Mouse (Mus musculus) G1E (cell line): ENCODE measurements around the gene Crtc1. TPM values are rescaled to one million over a fixed set of nuclear protein-coding genes. Genes with fewer than 3 reads are reported as not detected.

Experiments
- ATAC-seq: 2 replicates; pipeline ENCODE4 v1.8.0; 2016; ENCODE audit warnings: mild to moderate bottlenecking; ENCODE audit not compliant: insufficient number of reproducible peaks, poor library complexity, low FRiP score, severe bottlenecking; ENCODE audit errors: extremely low read depth
- DNase-seq: peaks from one replicate; pipeline ENCODE4 v3.0.0; 2012; ENCODE audit warnings: low spot score
- H3K27me3 ChIP-seq: 2 replicates; pipeline ENCODE4 v1.6.1; 2012; ENCODE audit warnings: mild to moderate bottlenecking, low read length, inconsistent platforms; ENCODE audit not compliant: insufficient read depth
- H3K36me3 ChIP-seq: replicated peaks from 2 replicates; pipeline ENCODE3; 2012; ENCODE audit warnings: mild to moderate bottlenecking, inconsistent platforms
- H3K4me1 ChIP-seq: 2 replicates; pipeline ENCODE4 v1.6.1; 2012; ENCODE audit warnings: low read depth, low read length, inconsistent platforms, mixed read lengths; ENCODE audit not compliant: insufficient read depth
- H3K4me3 ChIP-seq: 2 replicates; pipeline ENCODE4 v1.5.1; 2012; ENCODE audit warnings: low read depth, mild to moderate bottlenecking, inconsistent platforms, low read length, moderate library complexity, mixed read lengths
- H3K9me3 ChIP-seq: replicated peaks from 2 replicates; pipeline ENCODE4 v1.6.1; 2012; ENCODE audit warnings: inconsistent platforms
- CTCF ChIP-seq: IDR thresholded peaks from 2 replicates; pipeline ENCODE4 v1.5.1; 2012; ENCODE audit warnings: low read depth, low read length, inconsistent platforms, mixed read lengths
- GATA1 ChIP-seq: IDR thresholded peaks from 2 replicates; pipeline ENCODE4 v1.6.1; 2012; ENCODE audit warnings: borderline replicate concordance, low read length, inconsistent platforms, mixed read lengths
- GATA2 ChIP-seq: IDR thresholded peaks from 2 replicates; pipeline ENCODE4 v1.6.1; 2012; ENCODE audit warnings: low read depth, low read length, inconsistent platforms, borderline replicate concordance
- POLR2AphosphoS5 ChIP-seq: IDR thresholded peaks from 2 replicates; pipeline ENCODE4 v1.6.1; 2012; ENCODE audit warnings: low read depth, low read length, inconsistent platforms; ENCODE audit not compliant: insufficient replicate concordance
- TAL1 ChIP-seq: conservative IDR thresholded peaks from 2 replicates; pipeline ENCODE4 v1.6.1; 2012; ENCODE audit warnings: low read depth, low read length, inconsistent platforms, mixed read lengths
- polyA plus RNA-seq: library from polyadenylated mRNA; stranded (reverse); fragments of >175 nt; gene quantifications from 2 replicates; pipeline ENCODE4 v1.2.3, GENCODE M21; 2012
- total RNA-seq, 2 experiments: library from RNA; stranded (forward) in 1 of 2; stranded (reverse) in 1 of 2; fragments of 200-1000 nt in 1 of 2; fragments of >200 nt in 1 of 2; fragmentation: Nextera tagmentation in 1 of 2; gene quantifications; 2 replicates each; pipeline ENCODE4 v1.2.3; 2014 to 2017

The Crtc1 gene
- total and polyA plus RNA-seq, 3 experiments = 1.4 to 17.6 (median 15.3) TPM

DNA sequence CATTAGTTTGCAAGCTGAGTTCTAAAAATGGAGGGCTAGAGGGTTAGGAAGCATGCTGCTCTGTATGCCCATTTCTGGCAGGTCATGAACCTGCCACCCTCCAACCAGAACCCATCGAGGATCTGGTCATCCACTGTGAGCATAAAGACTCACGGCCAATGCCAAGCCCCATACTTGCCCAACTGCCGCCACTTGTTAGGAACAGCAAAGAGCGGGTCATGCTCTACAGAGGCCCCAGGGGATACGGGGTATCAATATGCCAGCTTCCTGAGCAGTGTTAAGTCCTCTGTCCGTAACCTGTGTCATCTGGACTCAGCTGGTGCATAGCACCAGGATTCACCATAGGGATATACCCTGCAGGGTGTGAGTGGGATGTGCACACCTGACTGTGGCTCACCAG, 24.8 kb upstream of the Crtc1 start:
- ATAC-seq = no peak
- H3K27me3 ChIP-seq = no peaks in the 10 kb centered on the region
- TF ChIP-seq GATA1 (no peak), GATA2 (no peak), TAL1 (no peak), CTCF (no peak), POLR2AphosphoS5 (no peak)
- H3K4me1 ChIP-seq = peaks cover 39% of the 10 kb centered on the region
- H3K4me3 ChIP-seq = no peak overlapping the region
- peaks cover 7% of the 10 kb centered on the region for H3K9me3 ChIP-seq
- H3K36me3 ChIP-seq = peaks cover 98% of the 10 kb centered on the region
- no peak for DNase-seq

- no peak for TF ChIP-seq CTCF
- no peak for TF ChIP-seq GATA1
- no peak for TF ChIP-seq TAL1
- TF ChIP-seq GATA2 = no peak
- no peak for TF ChIP-seq POLR2AphosphoS5
- Histone ChIP-seq H3K4me3 (no peak overlapping the region), H3K27me3 (no peaks in the 10 kb centered on the region), H3K36me3 (peaks cover 94% of the 10 kb centered on the region), H3K4me1 (peaks cover 35% of the 10 kb centered on the region), H3K9me3 (peaks cover 7% of the 10 kb centered on the region)
- no peak for ATAC-seq
- no peak for DNase-seq
These were observed 23.9 kb upstream of the Crtc1 start for GRCm38 (mm10) chr8:70463306-70463705.

- no peak for TF ChIP-seq CTCF
- no peak for TF ChIP-seq POLR2AphosphoS5
- no peak for TF ChIP-seq TAL1
- H3K4me3 ChIP-seq = no peak overlapping the region
- no peak for DNase-seq
- no peak for ATAC-seq
- H3K36me3 ChIP-seq = peaks cover 94% of the 10 kb centered on the region
- peaks cover 7% of the 10 kb centered on the region for H3K9me3 ChIP-seq
- no peaks in the 10 kb centered on the region for H3K27me3 ChIP-seq
- peaks cover 34% of the 10 kb centered on the region for H3K4me1 ChIP-seq
These were observed 23.1 kb upstream of the Crtc1 start for GRCm38 (mm10) chr8:70462516-70462813.

DNA sequence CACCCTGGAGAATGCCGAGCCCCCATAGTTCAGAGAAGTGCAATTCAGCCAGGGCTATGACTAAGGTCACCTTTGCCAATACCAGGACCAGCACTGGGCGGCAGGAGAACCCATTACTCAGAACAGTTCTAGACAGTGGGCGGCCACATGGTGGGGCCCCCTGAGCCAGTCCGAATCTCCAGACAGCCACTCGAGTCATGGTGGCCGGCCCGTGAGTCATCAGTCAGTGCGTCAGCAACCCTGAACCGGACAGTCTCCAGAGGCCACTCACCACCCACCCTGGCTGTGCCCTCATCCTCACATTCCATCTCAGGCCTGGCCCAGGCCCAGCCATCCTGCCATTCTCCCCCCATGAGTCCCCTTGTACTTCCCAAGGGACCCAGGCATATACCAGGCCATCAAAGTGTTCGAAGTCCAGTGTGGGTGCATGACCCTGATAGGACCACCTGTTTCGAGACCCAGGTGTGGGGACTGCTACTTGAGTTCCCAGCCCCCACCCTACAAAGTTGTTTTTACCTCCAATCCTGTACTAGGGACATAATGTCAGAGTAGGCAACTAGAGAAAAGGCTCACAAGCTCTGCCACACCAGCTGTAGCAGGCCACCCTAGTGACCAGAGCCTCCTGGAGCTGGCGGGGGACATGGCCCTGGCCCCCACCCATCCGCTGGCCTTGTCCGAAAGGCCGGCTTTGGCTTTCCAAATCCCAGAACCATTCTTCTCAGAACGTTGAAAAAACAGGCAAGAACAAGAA, 22.6 kb upstream of the Crtc1 start:
- Histone ChIP-seq H3K9me3 (peaks cover 7% of the 10 kb centered on the region), H3K4me3 (no peak overlapping the region), H3K36me3 (peaks cover 94% of the 10 kb centered on the region), H3K4me1 (peaks cover 35% of the 10 kb centered on the region), H3K27me3 (no peaks in the 10 kb centered on the region)
- DNase-seq (no peak), ATAC-seq (no peak)
- no peak for TF ChIP-seq GATA1
- no peak for TF ChIP-seq POLR2AphosphoS5
- no peak for TF ChIP-seq TAL1
- no peak for TF ChIP-seq GATA2
- no peak for TF ChIP-seq CTCF

GRCm38 (mm10) chr8:70460606-70461005, 21.2 kb upstream of the Crtc1 start:
- Histone ChIP-seq H3K27me3 (no peaks in the 10 kb centered on the region), H3K4me1 (peaks cover 43% of the 10 kb centered on the region), H3K9me3 (peaks cover 7% of the 10 kb centered on the region), H3K4me3 (no peak overlapping the region), H3K36me3 (peaks cover 94% of the 10 kb centered on the region)
- no peak for TF ChIP-seq CTCF
- no peak for TF ChIP-seq GATA2
- no peak for TF ChIP-seq GATA1
- TF ChIP-seq POLR2AphosphoS5 = no peak
- TF ChIP-seq TAL1 = no peak
- no peak for ATAC-seq
- no peak for DNase-seq

DNA sequence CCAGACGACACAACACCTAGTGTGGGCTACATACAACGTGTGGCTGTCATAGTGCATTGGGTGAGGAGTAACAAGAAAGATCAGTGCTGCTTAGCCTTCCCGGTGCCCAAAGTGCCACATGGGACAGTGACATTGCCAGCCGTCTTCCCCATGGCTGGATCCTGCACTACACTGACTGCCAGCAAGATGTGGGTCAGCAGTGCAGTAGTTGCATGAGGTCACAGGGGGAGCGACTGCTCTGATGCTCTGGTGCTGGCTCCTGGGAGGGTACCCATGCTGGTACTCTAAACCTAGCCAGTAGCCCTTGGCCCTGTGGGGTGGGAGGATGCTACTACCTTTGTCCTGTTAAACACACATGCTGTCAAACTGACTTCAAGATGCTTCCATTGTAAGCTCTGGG, 20.8 kb upstream of the Crtc1 start:
- H3K27me3 ChIP-seq = no peaks in the 10 kb centered on the region
- no peak overlapping the region for H3K4me3 ChIP-seq
- ATAC-seq (no peak), DNase-seq (no peak)
- peaks cover 94% of the 10 kb centered on the region for H3K36me3 ChIP-seq
- no peak for TF ChIP-seq GATA2
- no peak for TF ChIP-seq POLR2AphosphoS5
- no peak for TF ChIP-seq CTCF
- no peak for TF ChIP-seq TAL1
- TF ChIP-seq GATA1 = no peak
- H3K4me1 ChIP-seq = peaks cover 43% of the 10 kb centered on the region
- H3K9me3 ChIP-seq = peaks cover 7% of the 10 kb centered on the region

- H3K4me1 ChIP-seq = peaks cover 41% of the 10 kb centered on the region
- H3K36me3 ChIP-seq = peaks cover 92% of the 10 kb centered on the region
These were observed 20.3 kb upstream of the Crtc1 start for GRCm38 (mm10) chr8:70459636-70460035.

More at GRCm38 (mm10) chr8:70459636-70460035, 20.3 kb upstream of the Crtc1 start:
- DNase-seq = no peak
- Histone ChIP-seq H3K27me3 (no peaks in the 10 kb centered on the region), H3K9me3 (peaks cover 7% of the 10 kb centered on the region), H3K4me3 (no peak overlapping the region)
- no peak for ATAC-seq
- TF ChIP-seq CTCF = no peak
- no peak for TF ChIP-seq TAL1
- TF ChIP-seq GATA1 = no peak
